Mouse (Mus musculus) liver, embryonic 11.5 days (tissue): Measurements from ENCODE around the gene Upf2. TPM values are rescaled to one million over a fixed set of nuclear protein-coding genes. Genes with fewer than 3 reads are reported as not detected.

ENCODE experiments used
- ATAC-seq: fragments of 200-750 bp; cut with Nextera tagmentation; replicated peaks from 2 replicates; pipeline ENCODE4 v1.8.0; 2017; ENCODE audit warnings: moderate number of reproducible peaks, mild to moderate bottlenecking, moderate TSS enrichment, moderate library complexity; ENCODE audit not compliant: low FRiP score
- DNase-seq: peaks from one replicate; pipeline ENCODE4 v3.0.0-alpha.2; 2017; ENCODE audit warnings: low spot score
- H3K27ac ChIP-seq: fragments of 300-500 bp; sonication (generic); 2 replicates; pipeline ENCODE4 v1.5.1; 2014; ENCODE audit warnings: mild to moderate bottlenecking, low read depth, low read length, control low read depth
- H3K27me3 ChIP-seq: fragments of 300-500 bp; sonication (generic); replicated peaks from 2 replicates; pipeline ENCODE4 v1.6.1; 2014; ENCODE audit warnings: low read length, mixed read lengths; ENCODE audit not compliant: control insufficient read depth, insufficient read depth
- H3K36me3 ChIP-seq: fragments of 300-500 bp; sonication (generic); 2 replicates; pipeline ENCODE4 v1.6.1; 2014; ENCODE audit warnings: mild to moderate bottlenecking, low read length, moderate library complexity, mixed read lengths; ENCODE audit not compliant: control insufficient read depth, insufficient read depth
- H3K4me1 ChIP-seq: fragments of 300-500 bp; sonication (generic); replicated peaks from 2 replicates; pipeline ENCODE4 v1.6.1; 2014; ENCODE audit warnings: low read length, mixed read lengths; ENCODE audit not compliant: control insufficient read depth, insufficient read depth
- H3K4me2 ChIP-seq: fragments of 300-500 bp; sonication (generic); 2 replicates; pipeline ENCODE4 v1.6.1; 2014; ENCODE audit warnings: mild to moderate bottlenecking, control low read depth, moderate library complexity
- H3K4me3 ChIP-seq: fragments of 300-500 bp; sonication (generic); 2 replicates; pipeline ENCODE4 v1.5.1; 2014; ENCODE audit warnings: low read depth, low read length, control low read depth
- H3K9ac ChIP-seq: fragments of 300-500 bp; sonication (generic); 2 replicates; pipeline ENCODE4 v1.6.1; 2014; ENCODE audit warnings: low read depth, low read length, control low read depth
- H3K9me3 ChIP-seq: fragments of 300-500 bp; sonication (generic); 2 replicates; pipeline ENCODE4 v1.6.1; 2016; ENCODE audit warnings: low read length, inconsistent platforms, mixed read lengths; ENCODE audit not compliant: control insufficient read depth
- WGBS: fragments of 180-500 bp; shearing (Covaris S2); extraction: QIAGEN DNeasy Blood & Tissue Kit; methylation state at CpG from one replicate; pipeline ENCODE4 v1.1.7; 2014; 5-methylcytosine and 5-hydroxymethylcytosine counted together
- polyA plus RNA-seq: library from polyadenylated mRNA; unstranded; fragments of >200 nt; fragmentation: Nextera tagmentation; extraction: Ambion mirVana; gene quantifications from 2 replicates; pipeline ENCODE4 v1.2.1, GENCODE M21; 2014

Gene Upf2
- polyA plus RNA-seq = 10.4 and 10.7 TPM in 2 replicates

- Histone ChIP-seq H3K4me2 (peak within 1 kb of the TSS; percentile 73), H3K27ac (peak within 1 kb of the TSS; percentile 66), H3K9me3 (no peaks in the 10 kb centered on the region), H3K4me3 (peak within 1 kb of the TSS; percentile 72), H3K27me3 (no peaks in the 10 kb centered on the region), H3K36me3 (no peaks in the 10 kb centered on the region), H3K4me1 (peaks cover 8% of the 10 kb centered on the region; the same call in 1 of the 2 replicates), H3K9ac (peak within 1 kb of the TSS; percentile 77)
- WGBS = under 1% methylated on average over 53 of the region's 54 CpGs
- DNase-seq = peak; percentile 94
- ATAC-seq = peak; percentile 92
Observed at GRCm38 (mm10) chr2:5950766-5951595, at the start of gene Upf2. TSS of gene Upf2 (plus strand) at chr2:5951469.

- Histone ChIP-seq H3K4me1 (no peaks in the 10 kb centered on the region), H3K9ac (no peak overlapping the region), H3K4me2 (no peak overlapping the region), H3K27me3 (no peaks in the 10 kb centered on the region), H3K27ac (no peak overlapping the region), H3K9me3 (no peaks in the 10 kb centered on the region), H3K36me3 (no peaks in the 10 kb centered on the region), H3K4me3 (no peak overlapping the region)
- DNase-seq = no peak
- 68% methylated on average over 5 of the region's 5 CpGs for WGBS
- no peak for ATAC-seq
Observed at GRCm38 (mm10) chr2:5906092-5906491, 45.2 kb upstream of the Upf2 start.

GRCm38 (mm10) chr2:5906625-5907024, 44.6 kb upstream of the Upf2 start:
- ATAC-seq = no peak
- 42% methylated on average over 3 of the region's 3 CpGs for WGBS
- H3K36me3 ChIP-seq = no peaks in the 10 kb centered on the region

GRCm38 (mm10) chr2:5911282-5911965, 39.8 kb upstream of the Upf2 start:
- DNase-seq = no peak
- no peaks in the 10 kb centered on the region for H3K27me3 ChIP-seq
- no peak overlapping the region for H3K4me3 ChIP-seq
- H3K36me3 ChIP-seq = no peaks in the 10 kb centered on the region
- no peak overlapping the region for H3K27ac ChIP-seq
- no peak overlapping the region for H3K4me2 ChIP-seq
- no peaks in the 10 kb centered on the region for H3K4me1 ChIP-seq
- no peaks in the 10 kb centered on the region for H3K9me3 ChIP-seq
- ATAC-seq = no peak
- H3K9ac ChIP-seq = no peak overlapping the region
- 77% methylated on average over 16 of the region's 16 CpGs for WGBS

More at GRCm38 (mm10) chr2:5906625-5907024, 44.6 kb upstream of the Upf2 start:
- H3K4me3 ChIP-seq = no peak overlapping the region
- H3K4me2 ChIP-seq = no peak overlapping the region
- H3K4me1 ChIP-seq = no peaks in the 10 kb centered on the region
- no peak overlapping the region for H3K9ac ChIP-seq
- DNase-seq = no peak
- no peaks in the 10 kb centered on the region for H3K9me3 ChIP-seq
- no peaks in the 10 kb centered on the region for H3K27me3 ChIP-seq
- no peak overlapping the region for H3K27ac ChIP-seq

GRCm38 (mm10) chr2:5922823-5923222, 28.4 kb upstream of the Upf2 start:
- Histone ChIP-seq H3K4me3 (no peak overlapping the region), H3K4me1 (no peaks in the 10 kb centered on the region), H3K9ac (no peak overlapping the region), H3K4me2 (no peak overlapping the region), H3K9me3 (no peaks in the 10 kb centered on the region), H3K27ac (no peak overlapping the region), H3K36me3 (peaks cover 2% of the 10 kb centered on the region; the same call in 1 of the 2 replicates), H3K27me3 (no peaks in the 10 kb centered on the region)
- no peak for ATAC-seq
- DNase-seq = no peak
- WGBS = 90% methylated on average over 6 of the region's 6 CpGs

- H3K36me3 ChIP-seq = peaks cover under 1% of the 10 kb centered on the region; the same call in 1 of the 2 replicates
- DNase-seq (no peak), ATAC-seq (no peak)
- H3K27ac ChIP-seq = no peak overlapping the region
- no peak overlapping the region for H3K4me2 ChIP-seq
- no peaks in the 10 kb centered on the region for H3K9me3 ChIP-seq
- H3K4me1 ChIP-seq = no peaks in the 10 kb centered on the region
- no peak overlapping the region for H3K9ac ChIP-seq
- no peaks in the 10 kb centered on the region for H3K27me3 ChIP-seq
- WGBS = 79% methylated on average over 9 of the region's 9 CpGs
- no peak overlapping the region for H3K4me3 ChIP-seq
Observed at GRCm38 (mm10) chr2:5923786-5924185, 27.5 kb upstream of the Upf2 start.

- 94% methylated on average over 5 of the region's 5 CpGs for WGBS
- Histone ChIP-seq H3K27ac (no peak overlapping the region), H3K27me3 (no peaks in the 10 kb centered on the region), H3K36me3 (no peaks in the 10 kb centered on the region; the same call in 1 of the 2 replicates), H3K9ac (no peak overlapping the region), H3K4me2 (no peak overlapping the region), H3K4me1 (no peaks in the 10 kb centered on the region), H3K4me3 (no peak overlapping the region), H3K9me3 (no peaks in the 10 kb centered on the region)
- ATAC-seq = no peak
- no peak for DNase-seq
Observed at GRCm38 (mm10) chr2:5927481-5927880, 23.8 kb upstream of the Upf2 start.

GRCm38 (mm10) chr2:5929793-5930192, 21.5 kb upstream of the Upf2 start:
- no peaks in the 10 kb centered on the region for H3K4me1 ChIP-seq

More at GRCm38 (mm10) chr2:5929793-5930192, 21.5 kb upstream of the Upf2 start:
- H3K27me3 ChIP-seq = no peaks in the 10 kb centered on the region
- H3K9me3 ChIP-seq = no peaks in the 10 kb centered on the region
- H3K9ac ChIP-seq = no peak overlapping the region
- 84% methylated on average over 5 of the region's 5 CpGs for WGBS
- no peaks in the 10 kb centered on the region; the same call in 1 of the 2 replicates for H3K36me3 ChIP-seq
- no peak for DNase-seq
- H3K27ac ChIP-seq = no peak overlapping the region
- no peak overlapping the region for H3K4me3 ChIP-seq
- ATAC-seq = no peak
- no peak overlapping the region for H3K4me2 ChIP-seq
